ENCODE assay signal across 10 mouse cellular contexts in genomic region chr2:168840853-168841712, GRCm38 (mm10).
DNase-seq lines count a peak whose midpoint lies in the region; ATAC-seq and TF ChIP-seq lines count a peak whose summit lies in the region.
"Had no signal": no experiment of that assay in that cellular context is flagged by ENCODE, and none has a peak within 500 bp of the region (broad histone marks: within the 10 kb centered on the region; RNA-seq: fewer than 3 reads in every experiment).

No protein-coding gene starts in this region.

- H3K9ac ChIP-seq in forebrain, embryonic 14.5 days (ENCODE audit: low read length): no peak overlapping the region
- no peak overlapping the region; the same call in 1 of the 2 replicates for H3K9ac ChIP-seq in neural tube, embryonic 13.5 days

- WGBS in lung, adult 2 months: 9% methylated on average over 19 of the region's 19 CpGs
- WGBS in forebrain, embryonic 14.5 days: 10% methylated on average over 19 of the region's 19 CpGs
- WGBS in neural tube, embryonic 13.5 days: 10% methylated on average over 19 of the region's 19 CpGs

- H3K27me3 ChIP-seq in forebrain, embryonic 14.5 days (replicated peaks; ENCODE audit: control insufficient read depth, insufficient read depth, low read length): peaks cover 15% of the 10 kb centered on the region
- H3K27me3 ChIP-seq in neural tube, embryonic 13.5 days: peaks cover 35% of the 10 kb centered on the region
- H3K27me3 ChIP-seq: Patski had no signal

- ATAC-seq in forebrain, embryonic 14.5 days: no peak
- no peak for ATAC-seq in neural tube, embryonic 13.5 days (ENCODE audit: low read depth)
- ATAC-seq: Patski had no signal

- TF ChIP-seq POLR2A in lung, adult 2 months (IDR thresholded peaks at IDR 0.05; ENCODE audit: borderline replicate concordance, extremely low read depth, low read depth, low read length): no peak

- H3K27ac ChIP-seq in forebrain, embryonic 14.5 days (ENCODE audit: low read depth, low read length): no peak overlapping the region
- no peak overlapping the region for H3K27ac ChIP-seq in neural tube, embryonic 13.5 days (replicated peaks)

- no peaks in the 10 kb centered on the region for H3K36me3 ChIP-seq in forebrain, embryonic 14.5 days (ENCODE audit: control insufficient read depth, insufficient read depth, low read length)
- no peaks in the 10 kb centered on the region for H3K36me3 ChIP-seq in neural tube, embryonic 13.5 days

- H3K9me3 ChIP-seq in forebrain, embryonic 14.5 days (replicated peaks; ENCODE audit: control insufficient read depth, low read length): no peaks in the 10 kb centered on the region
- H3K9me3 ChIP-seq in neural tube, embryonic 13.5 days: no peaks in the 10 kb centered on the region

- H3K4me1 ChIP-seq in lung, adult 2 months (ENCODE audit: control insufficient read depth, insufficient read depth, low read length): no peaks in the 10 kb centered on the region; the same call in 1 of the 2 replicates
- H3K4me1 ChIP-seq in forebrain, embryonic 14.5 days (ENCODE audit: control insufficient read depth, insufficient read depth, low read length): peaks cover 10% of the 10 kb centered on the region; the same call in 1 of the 2 replicates
- peaks cover 36% of the 10 kb centered on the region for H3K4me1 ChIP-seq in neural tube, embryonic 13.5 days (replicated peaks)

- no peak overlapping the region for H3K4me2 ChIP-seq in forebrain, embryonic 14.5 days (ENCODE audit: low read length)
- peak overlapping the region; percentile 23; the same call in 1 of the 2 replicates for H3K4me2 ChIP-seq in neural tube, embryonic 13.5 days

- no peak overlapping the region for H3K4me3 ChIP-seq in lung, adult 2 months (replicated peaks; ENCODE audit: extremely low read depth, low read depth, low read length)
- H3K4me3 ChIP-seq in forebrain, embryonic 14.5 days (ENCODE audit: low read depth, low read length): no peak overlapping the region
- H3K4me3 ChIP-seq in neural tube, embryonic 13.5 days: no peak overlapping the region

- DNase-seq in embryo, embryonic 10 days (ENCODE audit: low spot score): peak; percentile 52
- DNase-seq in embryo, embryonic 11 days: no peak
- DNase-seq in lung, adult 2 months: peak; percentile 3
- DNase-seq in lung, postnatal 4 days: no peak
- peak; percentile 17 for DNase-seq in forebrain, embryonic 14.5 days (ENCODE audit: low spot score)
- DNase-seq in urinary bladder, postnatal 25 days (ENCODE audit: low spot score): no peak
- no peak for DNase-seq in adrenal gland, adult 18-20 months (ENCODE audit: low spot score in 2 of 2)
- DNase-seq: right cerebral cortex, postnatal 25 days had no signal

- TF ChIP-seq CTCF in lung, adult 2 months (IDR thresholded peaks at IDR 0.05; ENCODE audit: insufficient read depth, low read length): no peak

Comparison
In these comparisons a context has a peak if more than half of its experiments do, and no peak if none do; other contexts are left out.
1. DNase-seq: peak in embryo, embryonic 10 days (single experiment), lung, adult 2 months (single experiment) and forebrain, embryonic 14.5 days (single experiment); none in embryo, embryonic 11 days (single experiment), lung, postnatal 4 days (0 of 2), urinary bladder, postnatal 25 days (single experiment) and adrenal gland, adult 18-20 months (0 of 2).